Mouse (Mus musculus) embryonic facial prominence, embryonic 14.5 days (tissue): ENCODE results near the gene Klhl21. TPM values are rescaled to one million over a fixed set of nuclear protein-coding genes. Genes with fewer than 3 reads are reported as not detected.

Experiments
- ATAC-seq: fragments of 200-750 bp; cut with Nextera tagmentation; 2 replicates; pipeline ENCODE4 v1.8.0; 2017; ENCODE audit warnings: low read depth, moderate number of reproducible peaks, moderate TSS enrichment
- DNase-seq: peaks from one replicate; pipeline ENCODE4 v3.0.0-alpha.2; 2015; ENCODE audit warnings: low spot score
- H3K27ac ChIP-seq: fragments of 300-500 bp; sonication (generic); replicated peaks from 2 replicates; pipeline ENCODE4 v1.5.1; 2014; ENCODE audit warnings: low read depth, mild to moderate bottlenecking, low read length, moderate library complexity
- H3K27me3 ChIP-seq: fragments of 300-500 bp; sonication (generic); replicated peaks from 2 replicates; pipeline ENCODE4 v1.6.1; 2014; ENCODE audit warnings: low read length; ENCODE audit not compliant: control insufficient read depth, insufficient read depth
- H3K36me3 ChIP-seq: fragments of 300-500 bp; sonication (generic); 2 replicates; pipeline ENCODE4 v1.6.1; 2014; ENCODE audit warnings: low read length, mixed read lengths; ENCODE audit not compliant: control insufficient read depth, insufficient read depth
- H3K4me1 ChIP-seq: fragments of 300-500 bp; sonication (generic); 2 replicates; pipeline ENCODE4 v1.6.1; 2014; ENCODE audit warnings: antibody characterized with exemption, low read length; ENCODE audit not compliant: control insufficient read depth, insufficient read depth
- H3K4me2 ChIP-seq: fragments of 300-500 bp; sonication (generic); 2 replicates; pipeline ENCODE4 v1.6.1; 2014; ENCODE audit warnings: low read depth, mild to moderate bottlenecking, low read length, moderate library complexity, mixed read lengths
- H3K4me3 ChIP-seq: fragments of 300-500 bp; sonication (generic); 2 replicates; pipeline ENCODE4 v1.5.1; 2014; ENCODE audit warnings: low read depth, mild to moderate bottlenecking, low read length
- H3K9ac ChIP-seq: fragments of 300-500 bp; sonication (generic); 2 replicates; pipeline ENCODE4 v1.6.1; 2014; ENCODE audit warnings: low read depth, mild to moderate bottlenecking, low read length, moderate library complexity, mixed read lengths
- H3K9me3 ChIP-seq: fragments of 300-500 bp; sonication (generic); 2 replicates; pipeline ENCODE4 v1.6.1; 2016; ENCODE audit warnings: low read length; ENCODE audit not compliant: control insufficient read depth
- WGBS: fragments of 180-500 bp; shearing (Covaris S2); extraction: QIAGEN DNeasy Blood & Tissue Kit; methylation state at CpG from one replicate; pipeline ENCODE4 v1.1.7; 2014; 5-methylcytosine and 5-hydroxymethylcytosine counted together
- polyA plus RNA-seq: library from polyadenylated mRNA; unstranded; fragments of >200 nt; fragmentation: Nextera tagmentation; extraction: Ambion mirVana; gene quantifications from 2 replicates; pipeline ENCODE4 v1.2.1, GENCODE M21; 2014

Klhl21 gene
- polyA plus RNA-seq, 1 experiment from 2014 or later: 11.2 TPM

DNA sequence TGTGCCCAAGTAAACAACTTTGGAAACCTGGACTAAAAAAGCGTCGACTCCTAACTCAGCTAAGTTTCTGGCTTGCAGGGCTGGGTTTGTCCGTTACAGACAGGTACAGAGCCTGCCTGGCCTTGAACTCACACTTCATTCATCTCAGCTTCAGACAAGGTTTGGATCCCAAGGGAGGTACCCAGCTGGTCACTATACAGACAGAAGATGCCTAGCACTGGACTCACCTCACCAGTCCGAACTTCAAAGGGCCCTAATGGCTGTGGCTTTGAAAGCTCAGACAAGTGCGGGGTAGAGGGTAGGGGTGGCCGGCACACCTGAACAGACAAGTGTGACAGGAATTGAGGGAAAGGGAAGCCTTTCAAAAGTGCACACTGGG is 19.5 kb upstream of the Klhl21 start:
- Histone ChIP-seq H3K4me2 (peak overlapping the region; percentile 76), H3K9ac (peak overlapping the region; percentile 92; the same call in 1 of the 2 replicates), H3K4me1 (peaks cover 16% of the 10 kb centered on the region), H3K27ac (peak overlapping the region; percentile 89; the same call in 1 of the 2 replicates), H3K4me3 (peak overlapping the region; percentile 79), H3K27me3 (no peaks in the 10 kb centered on the region), H3K36me3 (peaks cover 49% of the 10 kb centered on the region), H3K9me3 (no peaks in the 10 kb centered on the region)
- ATAC-seq: 0 out of 2 replicates have a peak, but pooled peaks have one; percentile 1
- 30% methylated on average over 6 of the region's 6 CpGs for WGBS
- no peak for DNase-seq

DNA sequence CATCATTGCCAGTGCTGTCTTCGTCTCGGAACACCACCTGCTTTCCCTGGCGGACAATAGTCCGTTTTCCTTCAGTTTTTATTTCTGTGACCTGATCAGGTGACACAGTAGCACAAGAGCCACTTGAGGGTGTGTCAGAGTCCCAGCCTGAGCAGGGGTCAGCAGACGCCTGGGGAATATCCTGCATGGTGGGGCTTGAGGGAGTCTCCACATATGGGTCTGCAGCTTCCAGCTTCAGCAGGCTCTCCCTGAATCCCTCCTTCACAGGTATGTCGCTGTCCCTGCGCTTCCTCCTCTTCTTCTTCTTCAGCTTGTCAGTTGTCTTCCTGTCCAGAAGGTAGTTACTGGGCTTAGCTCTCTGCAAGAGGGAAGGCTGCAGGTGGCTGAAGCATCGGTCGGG is 16.5 kb upstream of the Klhl21 start:
- WGBS: 93% methylated on average over 9 of the region's 9 CpGs
- ATAC-seq: no peak
- no peak overlapping the region for H3K27ac ChIP-seq
- H3K36me3 ChIP-seq: peaks cover 34% of the 10 kb centered on the region
- H3K27me3 ChIP-seq: no peaks in the 10 kb centered on the region
- peaks cover 16% of the 10 kb centered on the region for H3K4me1 ChIP-seq
- no peak overlapping the region for H3K4me3 ChIP-seq
- H3K4me2 ChIP-seq: no peak overlapping the region
- no peak overlapping the region for H3K9ac ChIP-seq
- no peaks in the 10 kb centered on the region for H3K9me3 ChIP-seq
- DNase-seq: no peak

DNA sequence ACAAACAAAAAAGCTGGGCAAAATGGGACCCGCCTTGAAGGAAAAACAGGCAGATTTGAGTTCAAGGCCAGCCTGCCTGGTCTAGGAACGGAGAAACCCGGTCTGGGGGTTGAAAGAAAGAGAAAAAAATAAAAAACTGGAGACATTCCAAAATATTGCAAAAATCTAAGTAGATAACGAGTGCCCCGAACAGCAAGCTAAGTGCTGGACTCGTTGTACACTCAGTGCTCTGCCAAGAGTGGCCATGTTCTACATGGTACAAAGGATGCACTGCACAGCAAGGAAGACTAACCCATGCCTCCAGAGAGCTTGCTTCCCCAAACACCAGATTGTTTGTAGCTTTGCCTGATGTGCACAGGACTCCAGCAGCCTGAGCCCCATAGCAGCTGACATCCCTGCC is 15.6 kb upstream of the Klhl21 start:
- H3K4me3 ChIP-seq: no peak overlapping the region
- no peak overlapping the region for H3K9ac ChIP-seq
- DNase-seq (no peak), ATAC-seq (no peak)
- H3K36me3 ChIP-seq: peaks cover 34% of the 10 kb centered on the region
- no peaks in the 10 kb centered on the region for H3K9me3 ChIP-seq
- H3K27me3 ChIP-seq: no peaks in the 10 kb centered on the region
- peaks cover 19% of the 10 kb centered on the region for H3K4me1 ChIP-seq
- no peak overlapping the region for H3K4me2 ChIP-seq
- H3K27ac ChIP-seq: no peak overlapping the region
- 79% methylated on average over 6 of the region's 6 CpGs for WGBS

DNA sequence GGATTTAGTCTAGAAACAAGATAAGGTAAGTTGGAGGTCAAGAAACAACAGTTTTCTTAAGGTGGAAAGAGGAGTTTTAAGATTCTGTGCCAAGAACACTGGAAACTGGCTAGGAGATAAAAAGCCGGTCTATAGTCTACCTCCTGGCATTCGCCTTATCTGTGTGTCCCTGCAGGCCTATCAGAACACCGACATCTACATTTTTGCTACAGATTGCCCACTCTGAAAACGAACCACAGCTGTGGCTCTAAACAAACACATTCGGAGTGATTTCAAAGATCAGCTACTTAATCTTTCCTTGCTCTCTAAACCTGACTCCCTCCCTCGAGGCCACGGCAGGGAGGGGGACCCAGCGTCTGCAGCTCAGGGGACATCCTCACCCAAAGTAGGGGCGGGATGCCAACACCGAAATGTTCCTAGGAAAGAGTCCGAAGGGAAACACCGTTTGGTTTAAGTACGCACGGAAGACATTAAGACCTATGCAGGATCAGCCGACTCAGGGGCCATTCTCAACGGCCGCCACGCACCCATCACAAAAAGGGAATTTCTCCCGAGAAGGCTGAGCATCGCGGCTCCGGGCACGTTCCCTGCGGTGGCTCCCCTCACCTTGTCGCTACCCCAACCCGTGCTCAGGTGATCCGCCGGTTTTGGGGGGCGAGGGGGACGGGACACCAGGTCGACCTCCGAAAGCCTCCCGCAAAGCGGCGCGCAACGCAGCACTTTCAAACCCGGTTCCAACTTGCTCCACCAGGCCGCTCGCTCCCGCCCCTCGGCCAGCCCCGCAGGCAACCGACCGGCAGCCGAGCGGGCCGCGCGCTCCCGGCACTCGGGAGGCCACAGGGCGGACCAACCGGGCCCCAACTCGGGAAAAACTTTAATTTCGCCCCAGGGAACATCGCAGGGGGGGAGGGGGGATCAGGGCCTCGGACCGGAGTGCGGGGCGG is 14.1 kb upstream of the Klhl21 start:
- H3K36me3 ChIP-seq: peaks cover 34% of the 10 kb centered on the region
- DNase-seq: no peak
- 2% methylated on average over 25 of the region's 61 CpGs for WGBS
- peak overlapping the region; percentile 88 for H3K4me2 ChIP-seq
- H3K4me1 ChIP-seq: peaks cover 19% of the 10 kb centered on the region
- H3K27me3 ChIP-seq: no peaks in the 10 kb centered on the region
- ATAC-seq: no peak
- H3K9ac ChIP-seq: peak overlapping the region; percentile 95
- H3K4me3 ChIP-seq: peak overlapping the region; percentile 100
- peak overlapping the region; percentile 86 for H3K27ac ChIP-seq
- H3K9me3 ChIP-seq: no peaks in the 10 kb centered on the region

DNA sequence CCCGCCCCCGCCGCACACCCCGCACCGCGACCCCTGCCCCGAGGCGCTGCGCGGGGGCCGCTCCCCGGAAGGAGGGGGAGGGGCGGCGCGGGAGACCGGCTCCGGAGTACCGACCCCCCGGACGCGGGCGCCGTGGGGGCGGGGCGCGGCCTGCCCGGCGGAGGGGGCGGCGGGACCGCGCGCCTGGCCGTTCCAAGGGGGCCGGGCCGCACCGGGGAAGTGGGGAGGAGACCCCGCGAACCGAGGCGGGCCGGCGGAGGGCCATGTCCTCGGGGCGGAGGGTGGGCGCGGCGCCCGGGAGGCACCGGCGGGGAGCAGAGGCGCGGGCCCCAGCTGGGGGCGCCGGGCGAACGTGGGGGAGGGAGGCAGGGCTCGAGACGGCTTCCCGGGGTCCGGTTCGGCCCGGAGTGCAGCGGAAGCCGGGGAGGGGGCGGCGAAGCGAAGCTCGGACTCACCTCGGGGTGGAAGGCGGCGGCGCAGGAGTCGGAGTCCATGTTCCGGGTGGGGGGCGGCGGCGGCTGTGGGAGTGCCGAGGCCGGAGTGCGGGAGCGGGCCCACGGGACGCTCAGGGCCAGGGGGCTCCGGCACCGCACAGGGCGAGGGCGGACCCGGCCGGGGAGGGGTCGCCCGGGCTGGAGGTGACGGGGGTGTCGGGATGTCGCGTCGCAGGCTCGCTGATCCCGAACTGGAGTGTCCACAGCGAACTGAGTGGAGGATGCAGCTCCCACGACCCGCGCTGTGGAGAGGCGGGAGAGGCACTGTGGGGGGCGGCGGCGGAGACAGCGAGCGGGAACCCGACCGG is 13.0 kb upstream of the Klhl21 start:
- no peaks in the 10 kb centered on the region for H3K9me3 ChIP-seq
- peak overlapping the region; percentile 95 for H3K9ac ChIP-seq
- peaks cover 30% of the 10 kb centered on the region for H3K36me3 ChIP-seq
- peaks cover 19% of the 10 kb centered on the region for H3K4me1 ChIP-seq
- ATAC-seq (peak; percentile 19; the same call in 1 of the 2 replicates), DNase-seq (no peak)
- H3K4me2 ChIP-seq: peak overlapping the region; percentile 88
- WGBS: 1% methylated on average over 15 of the region's 111 CpGs
- peak overlapping the region; percentile 86 for H3K27ac ChIP-seq
- H3K4me3 ChIP-seq: peak overlapping the region; percentile 100
- no peaks in the 10 kb centered on the region for H3K27me3 ChIP-seq

DNA sequence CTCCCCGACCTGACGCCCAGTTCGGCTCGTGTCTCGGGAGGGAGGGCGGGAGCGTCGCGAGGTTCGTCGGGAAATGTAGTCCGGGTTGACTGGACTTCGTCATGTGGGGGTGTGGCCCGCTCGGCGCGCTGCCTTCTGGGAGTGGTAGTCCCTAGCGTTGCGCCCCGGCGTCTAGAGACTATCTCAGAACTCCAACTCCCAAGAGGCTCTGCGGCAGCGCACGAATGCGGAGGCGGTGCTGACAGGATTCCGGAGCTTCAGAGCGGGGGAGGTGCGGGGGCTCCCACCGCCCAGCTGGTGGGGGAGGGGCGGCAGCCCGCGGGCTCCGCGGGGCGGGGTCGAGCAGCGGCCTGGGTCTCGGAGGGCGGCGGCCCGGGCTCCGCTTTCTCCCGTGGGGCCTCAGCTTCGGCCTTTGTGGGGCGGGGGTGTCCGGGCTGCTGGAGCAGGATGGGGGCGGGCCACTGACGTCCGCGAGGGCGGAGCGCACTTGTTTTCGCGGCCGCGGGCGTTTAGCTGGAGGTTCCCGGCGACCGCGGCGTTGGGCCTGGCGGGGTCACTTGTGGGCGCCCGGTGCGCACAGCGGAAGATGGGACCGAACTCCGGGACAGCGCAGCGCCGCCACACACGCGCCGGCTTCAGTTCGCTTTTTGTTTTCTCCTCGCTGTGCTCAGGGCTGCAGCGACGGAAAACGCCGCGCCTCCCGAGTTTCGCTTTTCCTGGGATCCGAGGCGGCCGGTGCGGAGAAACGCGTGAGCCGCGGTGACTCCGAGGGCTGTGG is 12.2 kb upstream of the Klhl21 start, which contains the start of gene Phf13:
Gene Phf13, minus strand, starts transcription at position 86 of the 778 bp plus-strand sequence.
- H3K36me3 ChIP-seq: peaks cover 22% of the 10 kb centered on the region
- H3K4me3 ChIP-seq: peak within 1 kb of the TSS; percentile 100
- DNase-seq (peak; percentile 100), ATAC-seq (peak; percentile 97)
- H3K4me1 ChIP-seq: peaks cover 19% of the 10 kb centered on the region
- H3K9ac ChIP-seq: peak within 1 kb of the TSS; percentile 95
- peak within 1 kb of the TSS; percentile 88 for H3K4me2 ChIP-seq
- WGBS: 0% methylated on average over 58 of the region's 94 CpGs
- H3K9me3 ChIP-seq: no peaks in the 10 kb centered on the region
- H3K27me3 ChIP-seq: no peaks in the 10 kb centered on the region
- H3K27ac ChIP-seq: peak within 1 kb of the TSS; percentile 91

DNA sequence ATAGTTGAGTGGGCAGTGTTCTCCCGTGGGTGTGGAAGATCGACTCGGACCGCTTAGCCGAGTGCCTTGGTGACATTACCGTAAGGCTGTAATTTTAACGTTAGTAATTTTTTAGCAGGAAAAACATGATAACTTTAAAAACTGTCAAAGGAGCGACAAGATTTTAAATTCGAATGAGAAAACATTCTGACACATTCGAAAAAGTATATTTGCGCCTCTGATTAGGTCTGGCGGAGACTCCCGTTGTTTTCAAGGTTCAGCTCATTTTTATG is 11.7 kb upstream of the Klhl21 start:
- peaks cover 17% of the 10 kb centered on the region for H3K36me3 ChIP-seq
- H3K27me3 ChIP-seq: no peaks in the 10 kb centered on the region
- H3K4me3 ChIP-seq: peak overlapping the region; percentile 100
- H3K9me3 ChIP-seq: no peaks in the 10 kb centered on the region
- peaks cover 19% of the 10 kb centered on the region for H3K4me1 ChIP-seq
- no peak for DNase-seq
- peak overlapping the region; percentile 82 for H3K9ac ChIP-seq
- WGBS: 3% methylated on average over 13 of the region's 13 CpGs
- peak overlapping the region; percentile 91 for H3K27ac ChIP-seq
- peak overlapping the region; percentile 62 for H3K4me2 ChIP-seq
- ATAC-seq: no peak

DNA sequence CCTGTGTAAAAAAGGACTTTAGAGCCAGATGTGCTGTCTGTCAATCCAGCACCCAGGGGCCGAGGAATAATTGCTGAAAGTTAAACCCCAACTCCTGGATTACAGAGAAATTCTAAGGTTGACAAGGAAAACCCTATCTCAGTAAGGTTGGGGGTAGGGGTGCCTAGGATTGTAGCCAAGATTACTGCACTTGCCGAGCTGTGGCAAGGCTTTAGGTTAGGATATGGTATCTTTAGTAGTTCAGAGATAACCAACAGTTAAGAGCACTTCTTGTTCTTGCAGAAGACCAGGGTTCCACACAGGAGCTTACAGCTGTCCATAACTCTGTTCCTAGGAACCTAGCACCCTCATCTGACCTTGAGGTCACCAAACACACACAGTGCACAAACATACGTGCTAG is 10.9 kb upstream of the Klhl21 start:
- Histone ChIP-seq H3K4me3 (peak overlapping the region; percentile 100; the same call in 1 of the 2 replicates), H3K4me2 (peak overlapping the region; percentile 62), H3K36me3 (peaks cover 9% of the 10 kb centered on the region), H3K4me1 (peaks cover 19% of the 10 kb centered on the region), H3K27me3 (no peaks in the 10 kb centered on the region), H3K9ac (no peak overlapping the region; the same call in 1 of the 2 replicates), H3K9me3 (no peaks in the 10 kb centered on the region), H3K27ac (no peak overlapping the region)
- ATAC-seq: no peak
- 55% methylated on average over 3 of the region's 3 CpGs for WGBS
- DNase-seq: no peak
